Mouse (Mus musculus): ENCODE results near the gene Npr3. TPM values are rescaled to one million over a fixed set of nuclear protein-coding genes. Genes with fewer than 3 reads are reported as not detected.
"Not testable (repeated sequence)": the region's sequence is repeated elsewhere in the genome, so short reads cannot be mapped to it uniquely, and the experiment has no call there.

The Npr3 gene
- total RNA-seq, 4 experiments from 2014 or later, result 26.1 to 39.5 (median 29.2) TPM

GRCm38 (mm10) chr15:11882508-11883205 is 24.4 kb downstream of the Npr3 start:
- no peak for DNase-seq (ENCODE audit: low spot score)

DNA sequence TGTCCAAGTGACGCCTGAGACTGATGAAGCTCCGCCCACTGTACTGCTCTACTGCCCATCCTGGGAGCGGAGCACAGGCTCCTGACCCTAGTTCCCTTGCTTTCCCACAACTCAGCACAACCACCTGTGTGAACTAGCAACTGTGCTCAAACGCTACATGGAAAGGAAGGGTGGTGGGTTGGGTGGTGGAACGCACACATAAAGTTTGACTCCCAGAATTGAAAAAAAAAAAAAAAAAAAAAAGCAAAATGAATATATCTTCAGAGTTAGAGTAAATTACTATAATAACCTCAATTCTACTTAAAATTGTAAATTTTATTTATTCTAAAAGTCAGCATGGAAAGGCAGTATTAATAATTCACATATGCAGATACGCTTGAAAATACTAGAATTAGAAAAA is 25.3 kb downstream of the Npr3 start:
- no peak for DNase-seq (ENCODE audit: low spot score)

- peak; percentile 58 for DNase-seq (ENCODE audit: low spot score)
Measured at GRCm38 (mm10) chr15:11878334-11878733, 28.8 kb downstream of the Npr3 start.

GRCm38 (mm10) chr15:11877273-11877672 is 29.8 kb downstream of the Npr3 start:
- DNase-seq (ENCODE audit: low spot score), result peak; percentile 48

- no peak for DNase-seq (ENCODE audit: low spot score)
Measured at GRCm38 (mm10) chr15:11866918-11867317, 40.2 kb downstream of the Npr3 start.

DNA sequence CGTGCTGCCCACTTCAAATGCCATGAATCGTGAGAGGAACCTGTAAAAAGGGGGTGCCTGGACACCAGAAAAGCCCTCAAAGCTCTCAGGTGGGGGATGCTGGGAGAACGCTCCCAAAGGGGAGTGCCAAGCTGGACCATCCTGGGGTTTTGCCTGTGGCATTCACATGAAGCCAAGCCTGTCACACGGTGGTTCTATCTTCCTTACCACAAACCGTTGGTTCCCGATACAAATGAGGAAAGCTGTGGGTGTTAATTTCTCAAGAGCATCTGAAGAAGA is 43.6 kb downstream of the Npr3 start:
- DNase-seq (ENCODE audit: low spot score), result no peak

DNA sequence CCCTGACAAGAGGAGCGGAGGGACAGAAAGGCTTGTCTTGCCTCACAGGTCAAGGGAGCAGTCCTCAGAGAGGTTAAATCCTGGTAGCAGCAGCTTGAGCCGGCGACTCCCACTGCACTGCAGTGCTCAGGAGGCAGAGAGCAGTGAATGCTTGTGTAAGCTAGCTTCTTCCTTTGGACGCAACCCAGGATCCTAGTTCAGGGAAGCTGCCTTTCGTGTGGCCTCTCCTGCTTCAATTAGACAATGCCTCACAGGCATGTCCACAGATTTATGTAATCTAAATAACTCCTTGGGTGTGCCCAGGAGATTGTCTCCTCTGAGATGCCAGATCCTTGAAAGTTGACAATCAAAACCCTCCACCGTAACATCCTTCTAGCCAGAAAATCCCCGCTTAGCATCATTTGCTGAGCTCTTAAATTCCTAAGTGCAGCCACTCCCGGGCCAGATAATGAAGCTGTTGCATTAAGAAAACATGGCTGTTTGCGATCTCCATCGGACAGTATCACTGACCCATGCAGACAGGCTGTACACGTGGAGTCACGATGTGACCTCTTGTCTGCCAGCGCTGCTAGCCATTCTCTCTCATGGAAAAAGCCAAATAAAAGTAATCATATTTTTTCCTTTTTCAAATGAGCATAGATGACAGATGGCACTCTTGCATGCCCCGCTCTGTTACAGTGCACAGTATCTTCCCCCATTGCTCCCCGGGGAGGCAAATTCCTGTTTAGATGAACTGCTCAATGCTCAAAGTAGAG is 44.1 kb downstream of the Npr3 start:
- DNase-seq (ENCODE audit: low spot score), result no peak

DNA sequence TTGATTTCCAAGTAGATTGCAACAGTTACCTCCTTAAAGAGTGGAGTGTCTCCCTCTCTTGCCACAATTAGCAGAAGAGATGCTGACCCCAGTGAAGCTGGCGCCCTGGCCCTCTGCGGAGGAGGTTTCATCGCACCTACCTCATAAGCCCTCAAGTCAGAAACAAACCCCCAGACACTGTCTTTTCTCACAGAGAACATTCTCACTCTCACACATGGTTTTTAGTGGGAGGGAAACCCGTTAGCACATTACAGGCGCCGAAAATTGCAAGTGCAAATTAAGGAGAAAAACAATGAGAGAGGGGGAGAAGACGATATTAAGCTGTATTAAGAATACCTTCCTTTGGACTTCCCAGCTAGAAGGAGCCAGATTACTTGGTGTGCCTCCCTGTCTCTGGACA is 44.8 kb downstream of the Npr3 start:
- no peak for DNase-seq (ENCODE audit: low spot score)

DNA sequence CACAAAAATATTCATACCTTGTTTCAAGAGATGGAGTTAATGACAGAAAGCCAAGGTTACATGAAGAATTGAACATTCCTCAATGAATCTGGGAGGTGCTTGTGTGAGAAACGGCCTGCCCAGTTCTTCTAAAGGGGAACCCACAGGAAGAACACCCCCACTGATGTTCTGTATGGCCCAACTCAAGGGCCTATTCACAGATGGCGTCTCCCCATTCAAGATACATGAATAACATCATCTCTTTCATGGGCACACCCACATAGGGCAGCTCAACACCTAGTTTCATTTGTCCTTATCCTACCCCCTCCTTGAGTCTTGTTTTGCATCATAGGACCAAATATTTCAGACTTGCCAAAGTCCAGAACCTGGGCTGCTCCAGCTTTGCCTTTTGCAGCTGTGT is 46.8 kb downstream of the Npr3 start:
- DNase-seq (ENCODE audit: low spot score), result no peak

- no peak for DNase-seq (ENCODE audit: low spot score)
Measured at GRCm38 (mm10) chr15:11859829-11860228, 47.3 kb downstream of the Npr3 start.

DNA sequence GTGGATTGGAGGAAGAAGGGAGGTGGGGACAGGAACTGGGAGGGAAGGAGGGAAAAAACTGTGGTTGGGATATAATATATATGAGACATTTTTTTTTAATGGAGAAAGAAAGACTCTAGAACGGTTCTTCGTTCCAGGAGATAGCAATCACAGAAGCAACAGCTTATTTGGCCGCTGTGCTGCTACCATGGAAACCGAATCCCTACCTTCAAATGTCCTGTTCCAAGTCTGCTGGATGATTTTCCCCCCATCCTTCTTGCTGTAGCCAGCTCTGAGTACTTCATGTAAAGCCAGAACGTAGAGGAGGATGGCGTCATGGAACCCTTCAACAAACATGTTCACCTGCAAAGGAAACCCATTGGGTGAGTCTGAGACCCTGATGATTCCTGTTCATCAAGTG is 48.7 kb downstream of the Npr3 start:
- no peak for DNase-seq (ENCODE audit: low spot score)

GRCm38 (mm10) chr15:11845204-11846062 is 61.7 kb downstream of the Npr3 start:
- no peak for DNase-seq (ENCODE audit: low spot score)

DNA sequence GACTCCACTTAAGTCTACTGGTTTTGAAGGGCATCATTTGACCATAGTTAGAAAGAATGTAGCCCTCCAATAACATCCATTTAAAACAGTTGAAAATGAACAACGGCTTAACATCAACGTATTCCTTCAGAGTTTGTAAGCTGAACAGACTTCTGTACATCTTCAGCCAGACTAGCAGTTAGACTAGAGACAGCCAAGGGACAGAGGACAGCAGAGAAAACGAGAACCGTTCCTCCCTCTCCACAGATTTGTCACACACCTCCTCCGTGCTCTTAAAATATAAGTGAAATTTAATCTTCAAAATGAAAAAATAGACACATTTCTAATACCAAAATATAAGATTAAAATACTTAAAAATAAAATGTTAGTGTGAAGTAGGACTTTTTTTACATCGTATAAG is 63.0 kb downstream of the Npr3 start:
- DNase-seq (ENCODE audit: low spot score), result no peak

- no peak for DNase-seq (ENCODE audit: low spot score)
Measured at GRCm38 (mm10) chr15:11841828-11842227, 65.3 kb downstream of the Npr3 start.

- no peak for DNase-seq (ENCODE audit: low spot score)
Measured at GRCm38 (mm10) chr15:11835913-11836312, 71.2 kb downstream of the Npr3 start.

GRCm38 (mm10) chr15:11822347-11822746 is 84.7 kb downstream of the Npr3 start:
- not testable (repeated sequence) for DNase-seq (ENCODE audit: low spot score)

DNA sequence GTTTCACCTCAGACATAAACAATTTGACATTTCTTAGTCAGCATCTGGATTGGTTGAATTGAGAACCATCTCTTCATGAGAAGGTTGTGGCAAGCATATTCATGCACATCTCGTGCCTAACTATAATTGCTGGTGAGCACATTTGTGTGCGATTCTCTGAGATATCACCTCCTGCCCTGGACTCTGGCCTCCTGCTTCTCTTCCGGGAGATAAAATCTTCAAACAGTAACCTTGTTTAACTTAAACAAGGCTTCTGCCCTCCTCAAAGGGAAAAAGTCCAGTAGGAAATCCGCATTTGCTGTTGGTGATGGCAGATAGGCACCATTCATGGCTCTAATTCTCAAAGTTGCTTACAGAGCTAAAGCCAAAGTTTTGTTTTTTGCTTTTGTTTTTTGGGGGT is 91.5 kb downstream of the Npr3 start:
- no peak for DNase-seq (ENCODE audit: low spot score)

GRCm38 (mm10) chr15:11803576-11803975 is 103.5 kb downstream of the Npr3 start:
- DNase-seq (ENCODE audit: low spot score), result peak; percentile 3

- peak; percentile 4 for DNase-seq (ENCODE audit: low spot score)
Measured at GRCm38 (mm10) chr15:11801863-11802722, 105.0 kb downstream of the Npr3 start.

DNA sequence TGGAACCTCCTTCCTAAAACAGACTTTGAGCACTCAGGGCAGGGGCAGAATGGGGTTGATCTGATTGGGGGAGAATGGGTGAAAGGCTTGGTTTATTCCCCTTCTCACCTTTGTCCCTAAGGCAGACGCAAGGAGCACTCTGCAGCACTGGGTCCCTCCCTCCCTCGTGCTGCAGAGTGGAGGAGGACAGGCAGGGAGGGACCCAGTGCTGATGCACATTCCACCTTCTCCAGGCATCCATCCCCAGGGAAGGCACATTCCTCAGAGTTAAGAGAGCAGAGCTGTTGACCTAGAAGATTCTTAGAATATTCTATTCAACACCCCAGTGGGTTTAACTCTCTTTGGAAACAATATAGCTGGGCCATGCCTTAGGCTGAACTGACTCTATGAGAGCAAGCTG is 112.5 kb downstream of the Npr3 start:
- no peak for DNase-seq (ENCODE audit: low spot score)
